Mouse (Mus musculus) liver, embryonic 11.5 days (tissue): ENCODE measurements around the gene Cpeb4. TPM values are rescaled to one million over a fixed set of nuclear protein-coding genes. Genes with fewer than 3 reads are reported as not detected.
"Not testable (repeated sequence)": the region's sequence is repeated elsewhere in the genome, so short reads cannot be mapped to it uniquely, and the experiment has no call there.

Experiments used
- ATAC-seq: fragments of 200-750 bp; cut with Nextera tagmentation; replicated peaks from 2 replicates; pipeline ENCODE4 v1.8.0; 2017; ENCODE audit warnings: moderate number of reproducible peaks, mild to moderate bottlenecking, moderate TSS enrichment, moderate library complexity; ENCODE audit not compliant: low FRiP score
- DNase-seq: peaks from one replicate; pipeline ENCODE4 v3.0.0-alpha.2; 2017; ENCODE audit warnings: low spot score
- H3K27ac ChIP-seq: fragments of 300-500 bp; sonication (generic); 2 replicates; pipeline ENCODE4 v1.5.1; 2014; ENCODE audit warnings: mild to moderate bottlenecking, low read depth, low read length, control low read depth
- H3K27me3 ChIP-seq: fragments of 300-500 bp; sonication (generic); replicated peaks from 2 replicates; pipeline ENCODE4 v1.6.1; 2014; ENCODE audit warnings: low read length, mixed read lengths; ENCODE audit not compliant: control insufficient read depth, insufficient read depth
- H3K36me3 ChIP-seq: fragments of 300-500 bp; sonication (generic); 2 replicates; pipeline ENCODE4 v1.6.1; 2014; ENCODE audit warnings: mild to moderate bottlenecking, low read length, moderate library complexity, mixed read lengths; ENCODE audit not compliant: control insufficient read depth, insufficient read depth
- H3K4me1 ChIP-seq: fragments of 300-500 bp; sonication (generic); replicated peaks from 2 replicates; pipeline ENCODE4 v1.6.1; 2014; ENCODE audit warnings: low read length, mixed read lengths; ENCODE audit not compliant: control insufficient read depth, insufficient read depth
- H3K4me2 ChIP-seq: fragments of 300-500 bp; sonication (generic); 2 replicates; pipeline ENCODE4 v1.6.1; 2014; ENCODE audit warnings: mild to moderate bottlenecking, control low read depth, moderate library complexity
- H3K4me3 ChIP-seq: fragments of 300-500 bp; sonication (generic); 2 replicates; pipeline ENCODE4 v1.5.1; 2014; ENCODE audit warnings: low read depth, low read length, control low read depth
- H3K9ac ChIP-seq: fragments of 300-500 bp; sonication (generic); 2 replicates; pipeline ENCODE4 v1.6.1; 2014; ENCODE audit warnings: low read depth, low read length, control low read depth
- H3K9me3 ChIP-seq: fragments of 300-500 bp; sonication (generic); 2 replicates; pipeline ENCODE4 v1.6.1; 2016; ENCODE audit warnings: low read length, inconsistent platforms, mixed read lengths; ENCODE audit not compliant: control insufficient read depth
- WGBS: fragments of 180-500 bp; shearing (Covaris S2); extraction: QIAGEN DNeasy Blood & Tissue Kit; methylation state at CpG from one replicate; pipeline ENCODE4 v1.1.7; 2014; 5-methylcytosine and 5-hydroxymethylcytosine counted together
- polyA plus RNA-seq: library from polyadenylated mRNA; unstranded; fragments of >200 nt; fragmentation: Nextera tagmentation; extraction: Ambion mirVana; gene quantifications from 2 replicates; pipeline ENCODE4 v1.2.1, GENCODE M21; 2014

Gene Cpeb4
- polyA plus RNA-seq, 1 experiment from 2014 or later: 14.4 TPM

DNA sequence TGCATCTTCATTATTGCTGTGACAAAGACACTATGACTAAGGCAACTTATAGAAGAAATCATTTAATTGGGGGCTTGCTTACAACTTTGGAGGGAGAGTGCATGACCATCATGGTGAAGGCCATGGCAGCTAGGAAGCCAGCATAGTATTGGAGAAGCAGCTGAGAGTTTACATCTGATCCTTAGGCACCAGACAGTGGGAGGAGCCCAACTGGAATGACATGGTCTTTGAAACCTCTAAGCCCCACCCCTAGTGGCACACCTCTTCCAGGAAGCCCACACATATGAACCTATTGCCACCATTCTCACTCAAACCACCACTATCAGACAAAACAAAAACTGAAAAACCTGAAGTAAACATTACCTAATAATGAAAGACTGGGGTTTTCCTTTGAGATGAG, 88.1 kb downstream of the Cpeb4 start:
- Histone ChIP-seq H3K4me1 (no peaks in the 10 kb centered on the region), H3K4me2 (no peak overlapping the region), H3K27ac (no peak overlapping the region), H3K9me3 (no peaks in the 10 kb centered on the region), H3K36me3 (no peaks in the 10 kb centered on the region), H3K27me3 (no peaks in the 10 kb centered on the region), H3K4me3 (no peak overlapping the region), H3K9ac (no peak overlapping the region)
- ATAC-seq (no peak), DNase-seq (no peak)

DNA sequence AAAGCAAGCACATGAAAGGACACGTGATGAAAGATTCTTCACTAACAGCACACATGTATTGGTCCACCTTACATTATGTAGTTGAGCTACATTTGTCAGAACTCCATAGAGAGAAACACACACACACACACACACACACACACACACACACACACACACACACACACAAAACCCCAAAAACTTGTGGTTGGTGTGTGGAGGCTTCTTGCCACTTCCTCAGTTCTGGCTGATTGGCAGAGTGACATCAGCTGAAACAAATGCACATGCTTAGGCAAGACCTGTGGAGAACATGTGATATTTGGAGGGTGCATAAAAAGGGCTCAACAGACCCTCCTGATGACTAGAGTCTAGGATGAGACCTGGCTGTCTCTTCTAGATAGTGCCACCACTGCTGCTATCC, 92.0 kb downstream of the Cpeb4 start:
- H3K9me3 ChIP-seq: no peaks in the 10 kb centered on the region
- DNase-seq: no peak
- H3K4me1 ChIP-seq: no peaks in the 10 kb centered on the region
- no peak overlapping the region for H3K4me3 ChIP-seq
- no peak overlapping the region for H3K4me2 ChIP-seq
- H3K36me3 ChIP-seq: no peaks in the 10 kb centered on the region
- no peak overlapping the region for H3K27ac ChIP-seq
- 95% methylated on average over 1 of the region's 1 CpGs for WGBS
- H3K9ac ChIP-seq: no peak overlapping the region
- no peak for ATAC-seq
- H3K27me3 ChIP-seq: no peaks in the 10 kb centered on the region

DNA sequence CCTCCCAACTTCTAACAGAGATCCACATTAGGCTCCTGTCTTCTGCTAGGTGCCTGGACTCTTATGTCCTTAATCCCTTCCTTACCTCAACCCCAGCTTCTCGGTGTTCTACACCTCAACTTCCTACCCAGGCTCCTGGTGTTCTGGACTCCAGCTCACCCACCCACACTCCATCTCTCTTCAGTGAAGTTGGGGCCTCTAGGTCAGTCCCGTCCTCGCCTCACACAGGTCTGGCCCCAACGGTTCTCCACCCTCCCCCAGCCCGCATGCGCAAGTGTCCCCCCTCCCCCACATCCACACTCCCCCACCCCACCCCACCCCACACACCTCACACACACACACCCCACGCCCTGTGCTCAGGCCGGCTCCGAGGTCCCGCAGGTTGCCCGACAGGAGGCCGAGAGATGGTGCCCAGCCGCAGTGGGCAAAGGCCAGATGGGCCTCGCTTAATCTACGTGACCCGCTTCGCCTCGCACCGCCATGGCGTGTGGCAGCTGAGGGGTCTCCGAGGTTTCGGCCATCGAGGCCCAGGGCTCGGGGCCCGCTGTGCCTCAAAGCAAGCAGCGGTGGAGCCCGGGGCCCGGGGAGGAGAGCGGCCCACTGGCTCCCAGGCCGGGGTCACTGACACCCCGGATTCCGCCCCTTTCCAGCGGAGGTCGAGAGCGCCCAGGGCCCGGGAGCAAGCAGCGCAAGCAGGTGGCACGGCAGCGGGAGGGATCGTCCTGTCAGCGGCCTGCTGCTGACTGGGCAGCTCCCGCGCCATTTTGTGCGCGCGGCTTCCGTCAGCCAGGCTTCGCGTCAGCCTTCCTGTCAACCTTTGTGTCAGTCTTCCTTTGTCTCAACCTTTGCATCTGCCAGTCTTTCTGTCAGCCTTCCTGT, 93.5 kb downstream of the Cpeb4 start, which contains the start of gene 4930524B15Rik:
4930524B15Rik (plus strand) TSS at position 337 of the 879 bp plus-strand sequence.
- peak within 1 kb of the TSS; percentile 24; the same call in 1 of the 2 replicates for H3K4me3 ChIP-seq

DNA sequence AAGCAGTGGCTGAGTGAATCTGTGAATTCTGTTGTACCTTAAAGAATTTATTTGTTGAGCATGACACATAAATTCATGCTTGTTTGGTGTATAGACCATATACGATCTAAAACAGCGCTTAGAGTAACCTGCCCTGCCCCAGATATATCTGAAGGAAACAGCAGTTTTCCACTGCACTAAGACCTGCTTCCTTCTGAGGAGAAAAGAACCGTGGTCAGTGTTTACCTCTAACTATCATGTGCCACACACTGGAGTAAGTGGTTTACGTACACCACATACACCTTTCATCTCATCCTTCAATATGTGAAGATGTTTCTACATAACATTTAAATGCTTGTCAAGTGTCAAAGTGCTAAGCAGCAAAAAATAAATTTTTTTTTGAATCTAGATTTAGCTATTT, 102.1 kb downstream of the Cpeb4 start:
- Histone ChIP-seq H3K4me1 (no peaks in the 10 kb centered on the region), H3K27ac (no peak overlapping the region), H3K9ac (no peak overlapping the region), H3K36me3 (no peaks in the 10 kb centered on the region), H3K4me2 (no peak overlapping the region), H3K27me3 (no peaks in the 10 kb centered on the region), H3K4me3 (no peak overlapping the region), H3K9me3 (no peaks in the 10 kb centered on the region)
- DNase-seq (no peak), ATAC-seq (no peak)
- WGBS: 52% methylated on average over 4 of the region's 4 CpGs

More for the DNA sequence above, 93.5 kb downstream of the Cpeb4 start, which contains the start of gene 4930524B15Rik:
- ATAC-seq (peak; percentile 47; the same call in 1 of the 2 replicates), DNase-seq (no peak)
- H3K36me3 ChIP-seq: no peaks in the 10 kb centered on the region
- H3K9me3 ChIP-seq: no peaks in the 10 kb centered on the region
- H3K27ac ChIP-seq: no peak within 1 kb of the TSS
- H3K9ac ChIP-seq: no peak within 1 kb of the TSS; the same call in 1 of the 2 replicates
- H3K4me1 ChIP-seq: no peaks in the 10 kb centered on the region
- H3K4me2 ChIP-seq: peak within 1 kb of the TSS; percentile 61
- no peaks in the 10 kb centered on the region for H3K27me3 ChIP-seq
- WGBS: 42% methylated on average over 49 of the region's 49 CpGs

DNA sequence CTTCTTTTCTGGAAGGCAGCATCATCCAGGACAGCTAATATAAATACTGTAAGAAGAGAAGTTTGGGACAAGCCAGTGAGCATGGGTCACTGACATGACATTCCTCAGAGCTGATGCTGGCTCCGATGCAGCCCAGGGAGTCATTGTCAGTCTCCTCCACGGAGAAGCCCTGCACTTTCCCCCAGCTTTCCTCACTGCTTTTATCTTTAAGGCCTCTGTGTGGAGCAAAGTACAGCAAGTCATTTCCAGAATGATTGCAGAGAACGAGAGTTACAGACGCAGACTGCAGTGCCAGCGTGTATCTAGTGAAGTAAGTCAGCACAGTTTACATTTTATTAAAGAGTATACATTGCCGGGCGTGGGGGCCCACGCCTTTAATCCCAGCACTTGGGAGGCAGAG, 102.8 kb downstream of the Cpeb4 start:
- no peak overlapping the region for H3K9ac ChIP-seq
- no peaks in the 10 kb centered on the region for H3K27me3 ChIP-seq
- DNase-seq (no peak), ATAC-seq (no peak)
- WGBS: 53% methylated on average over 8 of the region's 8 CpGs
- H3K36me3 ChIP-seq: no peaks in the 10 kb centered on the region
- H3K4me1 ChIP-seq: no peaks in the 10 kb centered on the region
- no peak overlapping the region for H3K4me2 ChIP-seq
- no peak overlapping the region for H3K4me3 ChIP-seq
- no peaks in the 10 kb centered on the region for H3K9me3 ChIP-seq
- no peak overlapping the region for H3K27ac ChIP-seq

DNA sequence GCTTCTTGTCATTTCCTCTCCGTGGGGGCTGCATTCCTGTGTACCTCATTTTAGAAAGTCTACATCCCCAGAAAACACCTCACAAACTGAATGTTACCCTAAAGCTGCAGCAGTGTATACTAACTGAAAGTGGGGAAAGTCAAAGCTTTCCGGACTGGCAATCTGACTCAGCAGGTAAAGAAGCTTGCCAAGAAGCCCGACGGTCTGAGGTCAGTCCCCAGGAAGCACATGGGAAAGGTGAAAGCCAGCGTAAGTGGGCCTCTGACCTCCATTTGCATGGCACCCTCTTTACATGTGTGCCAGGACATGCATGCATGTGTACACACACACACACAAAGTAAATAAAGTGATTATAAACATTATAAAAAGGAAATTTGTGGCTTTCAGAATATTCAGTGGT, 103.7 kb downstream of the Cpeb4 start:
- H3K27ac ChIP-seq: no peak overlapping the region
- no peaks in the 10 kb centered on the region for H3K36me3 ChIP-seq
- ATAC-seq (no peak), DNase-seq (no peak)
- no peaks in the 10 kb centered on the region for H3K4me1 ChIP-seq
- 82% methylated on average over 5 of the region's 5 CpGs for WGBS
- H3K4me2 ChIP-seq: no peak overlapping the region
- no peak overlapping the region for H3K4me3 ChIP-seq
- no peak overlapping the region for H3K9ac ChIP-seq
- no peaks in the 10 kb centered on the region for H3K9me3 ChIP-seq
- H3K27me3 ChIP-seq: no peaks in the 10 kb centered on the region

DNA sequence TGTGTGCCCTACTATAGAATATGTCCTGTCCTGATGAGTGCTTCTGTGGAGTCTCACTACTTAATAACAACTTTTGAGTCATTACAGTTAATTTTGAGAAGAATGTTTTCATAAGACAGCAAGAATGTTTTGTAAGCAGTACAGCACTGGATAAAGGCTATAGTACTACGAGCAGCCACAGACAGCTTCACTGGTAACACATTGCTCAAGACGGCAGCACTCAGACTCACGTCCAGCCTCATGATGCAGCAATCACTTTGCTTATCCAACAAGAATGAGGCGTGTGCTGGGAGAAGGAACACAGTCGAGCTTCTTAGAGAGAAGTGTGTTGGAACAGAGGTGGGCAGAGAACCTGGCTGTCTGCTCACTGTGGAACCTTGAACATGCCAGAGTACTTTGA, 104.1 kb downstream of the Cpeb4 start:
- H3K9ac ChIP-seq: no peak overlapping the region
- H3K4me3 ChIP-seq: no peak overlapping the region
- H3K4me1 ChIP-seq: no peaks in the 10 kb centered on the region
- ATAC-seq (no peak), DNase-seq (no peak)
- 66% methylated on average over 5 of the region's 5 CpGs for WGBS
- no peaks in the 10 kb centered on the region for H3K9me3 ChIP-seq
- H3K4me2 ChIP-seq: no peak overlapping the region
- H3K27ac ChIP-seq: no peak overlapping the region
- H3K27me3 ChIP-seq: no peaks in the 10 kb centered on the region
- no peaks in the 10 kb centered on the region for H3K36me3 ChIP-seq

DNA sequence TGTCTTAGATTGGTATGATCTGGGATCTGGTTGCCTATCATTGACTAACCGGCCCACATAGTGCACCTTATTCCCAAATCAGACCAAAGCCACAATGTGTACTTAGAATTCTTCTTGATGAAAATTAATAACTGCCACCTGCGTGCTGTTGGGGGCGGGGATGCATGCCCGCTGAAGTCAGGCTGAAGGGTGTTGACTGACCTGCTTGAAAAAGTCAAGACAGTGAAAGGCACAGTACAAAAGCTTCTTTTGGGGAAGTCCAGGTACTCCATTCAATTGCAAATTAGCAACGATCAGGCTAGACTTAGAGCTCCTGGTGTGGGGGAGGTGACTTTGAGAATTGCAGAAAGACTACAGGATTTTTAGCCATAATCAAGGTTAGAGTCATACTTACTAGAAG, 108.1 kb downstream of the Cpeb4 start:
- ATAC-seq, DNase-seq, H3K4me2 ChIP-seq, H3K9ac ChIP-seq, H3K4me1 ChIP-seq, H3K27ac ChIP-seq, H3K9me3 ChIP-seq, H3K27me3 ChIP-seq, H3K36me3 ChIP-seq, H3K4me3 ChIP-seq: not testable (repeated sequence)
- WGBS: 90% methylated on average over 5 of the region's 5 CpGs

DNA sequence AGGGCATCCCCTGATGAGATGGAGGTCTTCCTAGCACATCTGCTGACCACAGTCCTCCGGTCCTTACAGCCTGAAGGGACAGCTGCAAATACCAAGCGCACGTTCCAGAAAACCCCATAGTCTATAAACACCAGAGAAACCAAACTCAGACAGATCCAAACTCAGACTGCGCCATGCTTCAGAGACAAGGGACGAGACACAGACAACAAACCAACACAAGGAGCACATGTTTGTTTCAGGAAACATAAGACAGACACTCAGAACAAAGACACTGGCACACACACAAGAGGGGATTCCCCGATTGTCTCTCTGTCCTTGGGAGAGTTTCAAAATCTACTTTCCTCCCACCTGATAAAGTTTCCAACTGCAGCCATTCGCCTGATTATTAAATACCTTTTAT, 109.8 kb downstream of the Cpeb4 start:
- Histone ChIP-seq H3K4me2 (no peak overlapping the region), H3K4me1 (no peaks in the 10 kb centered on the region), H3K27me3 (no peaks in the 10 kb centered on the region), H3K36me3 (no peaks in the 10 kb centered on the region), H3K9me3 (no peaks in the 10 kb centered on the region), H3K27ac (no peak overlapping the region), H3K4me3 (no peak overlapping the region), H3K9ac (no peak overlapping the region)
- WGBS: 84% methylated on average over 7 of the region's 7 CpGs
- no peak for ATAC-seq
- no peak for DNase-seq
